Mouse (Mus musculus) ES-E14 (cell line): ENCODE data around the gene Hypk. TPM values are rescaled to one million over a fixed set of nuclear protein-coding genes. Genes with fewer than 3 reads are reported as not detected.

Experiments
- DNase-seq: peaks from one replicate; pipeline ENCODE4 v3.0.0-alpha.2; 2013; ENCODE audit warnings: low read depth, low spot score
- H3K27ac ChIP-seq: 2 replicates; pipeline ENCODE4 v1.5.1; 2012; ENCODE audit warnings: low read depth, mild to moderate bottlenecking, low read length, moderate library complexity, mixed read lengths; ENCODE audit not compliant: poor library complexity, insufficient read depth, severe bottlenecking
- H3K36me3 ChIP-seq: 2 replicates; pipeline ENCODE4 v1.6.1; 2012; ENCODE audit warnings: mild to moderate bottlenecking, low read length, moderate library complexity, mixed read lengths; ENCODE audit not compliant: control insufficient read depth, poor library complexity, insufficient read depth, severe bottlenecking
- H3K4me1 ChIP-seq, 2 experiments: fragments of 150-350 bp in 1 of 2; sonication (generic) in 1 of 2; 2 replicates each; pipeline ENCODE4 v1.6.1; 2012; ENCODE audit warnings: low read length in 2 of 2, mild to moderate bottlenecking in 1 of 2, mixed read lengths in 1 of 2; ENCODE audit not compliant: control insufficient read depth in 2 of 2, insufficient read depth in 2 of 2, poor library complexity in 1 of 2
- H3K4me3 ChIP-seq, 2 experiments: fragments of 150-350 bp in 1 of 2; sonication (generic) in 1 of 2; 2 replicates each; pipeline ENCODE4 v1.5.1; 2012; ENCODE audit warnings: low read length in 2 of 2, low read depth in 1 of 2, mild to moderate bottlenecking in 1 of 2, mixed read lengths in 1 of 2; ENCODE audit not compliant: insufficient read depth in 1 of 2, poor library complexity in 1 of 2, severe bottlenecking in 1 of 2
- H3K9ac ChIP-seq: 2 replicates; pipeline ENCODE4 v1.6.1; 2012; ENCODE audit warnings: low read depth, mild to moderate bottlenecking, low read length, mixed read lengths; ENCODE audit not compliant: poor library complexity, insufficient read depth, severe bottlenecking
- H3K9me3 ChIP-seq: fragments of 150-350 bp; sonication (generic); 2 replicates; pipeline ENCODE4 v1.6.1; 2012; ENCODE audit warnings: low read depth, mild to moderate bottlenecking, low read length; ENCODE audit not compliant: control insufficient read depth, insufficient read depth
- MAFK ChIP-seq: IDR thresholded peaks from 2 replicates; pipeline ENCODE4 v1.6.1; 2014; ENCODE audit warnings: mild to moderate bottlenecking, low read depth, low read length, inconsistent platforms; ENCODE audit not compliant: insufficient read depth
- ZNF384 ChIP-seq: IDR thresholded peaks from 2 replicates; pipeline ENCODE4 v1.6.1; 2012; ENCODE audit warnings: low read depth, low read length, inconsistent platforms
- in situ Hi-C, 2 experiments: fragments of 600-800 bp; cut with MboI; formaldehyde crosslinking; loops; one replicate each; pipeline ENCODE4 v1.15.1; 2025; ENCODE audit warnings: low sequenced_read_pairs in 2 of 2, inconsistent platforms in 1 of 2; ENCODE audit not compliant: unreplicated experiment in 2 of 2
- total RNA-seq: library from RNA; depleted of rRNA; stranded (reverse); fragments of 300-350 nt; gene quantifications from 2 replicates; pipeline ENCODE4 v1.2.3, GENCODE M21; 2012; rRNA removed

Hypk gene
- total RNA-seq, 1 experiment: 21.5 TPM

DNA sequence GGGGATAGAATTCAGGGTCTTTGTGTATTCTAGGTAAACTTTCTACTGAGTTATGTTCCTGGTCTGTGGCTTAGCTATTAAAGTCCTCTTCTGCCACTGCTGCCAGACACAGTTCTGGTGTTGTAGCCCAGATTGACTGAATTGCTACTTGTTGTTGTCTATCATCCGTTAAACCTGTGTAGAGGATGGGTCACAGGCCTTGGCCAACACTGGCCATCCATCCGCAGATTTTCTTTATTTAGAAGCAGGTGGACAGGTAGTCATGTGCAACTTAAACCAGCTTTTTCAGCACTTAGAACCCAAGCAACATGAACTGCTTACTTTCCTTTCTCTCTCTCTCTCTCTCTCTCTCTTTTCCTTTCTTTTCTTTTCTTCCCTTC lies 54.9 kb downstream of the Hypk start:
- Histone ChIP-seq H3K9ac (peak overlapping the region; percentile 77; the same call in 1 of the 2 replicates), H3K9me3 (no peaks in the 10 kb centered on the region), H3K36me3 (peaks cover 9% of the 10 kb centered on the region), H3K27ac (no peak overlapping the region), H3K4me1 (peaks cover 2 to 4% of the 10 kb centered on the region in 2 experiments; a peak in 1 of 4 replicates), H3K4me3 (peak overlapping the region; percentile 84 to 99; a peak in 2 of 4 replicates)
- TF ChIP-seq MAFK (no peak), ZNF384 (no peak)
- no peak for DNase-seq
- in situ Hi-C loops: no loop called here

Other genes with a start within 250 kb of the Hypk start
- gene Trp53bp1, start 181.9 kb upstream of the Hypk start, total RNA-seq: 47.6 and 63.3 TPM in 2 replicates
- 4.3 and 4.4 TPM in 2 replicates for gene Map1a, start 163.7 kb upstream of the Hypk start, total RNA-seq
- gene Ppip5k1, start 97.9 kb upstream of the Hypk start, total RNA-seq: 7.6 and 8.8 TPM in 2 replicates
- 8.3 and 11.3 TPM in 2 replicates for gene Ckmt1, start 95.6 kb upstream of the Hypk start, total RNA-seq
- gene Strc, start 66.1 kb upstream of the Hypk start, total RNA-seq: 0.09 TPM in 1 of 2 replicates, not detected in the other
- gene Pdia3, start 39.5 kb upstream of the Hypk start, total RNA-seq: 209 and 251 TPM in 2 replicates
- 3.3 and 3.7 TPM in 2 replicates for gene Catsper2, start 39.5 kb upstream of the Hypk start, total RNA-seq
- gene Ell3, start 9.0 kb upstream of the Hypk start, total RNA-seq: 7.5 and 16.5 TPM in 2 replicates
- 428 and 459 TPM in 2 replicates for gene Serf2, start 4.1 kb upstream of the Hypk start, total RNA-seq
- gene Serinc4, start 3.5 kb downstream of the Hypk start, total RNA-seq: 0.90 and 1.5 TPM in 2 replicates
- 15.8 and 23.2 TPM in 2 replicates for gene Mfap1b, start 20.8 kb downstream of the Hypk start, total RNA-seq
- gene Mfap1a, start 53.4 kb downstream of the Hypk start, total RNA-seq: 20.6 and 27.8 TPM in 2 replicates
- 19.9 and 21.5 TPM in 2 replicates for gene Wdr76, start 53.4 kb downstream of the Hypk start, total RNA-seq